Mouse (Mus musculus) v-Abl transformed pro-B cells (cell line): ENCODE results near the gene Nupl1.

Experiments
- in situ Hi-C, 2 experiments: fragments of 400-800 bp; cut with MboI; formaldehyde crosslinking; loops; one replicate each; pipeline ENCODE4 v1.15.1; 2025; ENCODE audit not compliant: unreplicated experiment in 2 of 2

The Nupl1 gene

GRCm38 (mm10) chr14:60251281-60252003 is at the start of gene Nupl1, which contains the start of gene Gm49336:
TSS of gene Nupl1 (minus strand) at chr14:60251431.
TSS of gene Gm49336 (minus strand) at chr14:60251507.
- in situ Hi-C loops: loop anchor here (25.0 kb wide), 4 partner anchors 436 to 911 kb away; partner anchors contain the start of genes Cab39l (in 2 of the 2) and Setdb2 (in 2 of the 2)

- in situ Hi-C loops: no loop called here
Measured at GRCm38 (mm10) chr14:60301024-60301423, 49.8 kb upstream of the Nupl1 start.

- in situ Hi-C loops: no loop called here
Measured at GRCm38 (mm10) chr14:60300224-60300991, 49.2 kb upstream of the Nupl1 start.

GRCm38 (mm10) chr14:60295531-60295930 is 44.3 kb upstream of the Nupl1 start:
- in situ Hi-C loops: no loop called here

- in situ Hi-C loops: no loop called here
Measured at GRCm38 (mm10) chr14:60290363-60290762, 39.1 kb upstream of the Nupl1 start.

GRCm38 (mm10) chr14:60286194-60286863 is 35.1 kb upstream of the Nupl1 start:
- in situ Hi-C loops: no loop called here

GRCm38 (mm10) chr14:60275301-60276276 is 24.4 kb upstream of the Nupl1 start:
- in situ Hi-C loops: no loop called here

GRCm38 (mm10) chr14:60273346-60273745 is 22.1 kb upstream of the Nupl1 start:
- in situ Hi-C loops: loop anchor here (25.0 kb wide), 4 partner anchors 414 to 889 kb away; partner anchors contain the start of genes Cab39l (in 2 of the 2) and Setdb2 (in 2 of the 2)

GRCm38 (mm10) chr14:60269333-60269732 is 18.1 kb upstream of the Nupl1 start:
- in situ Hi-C loops: loop anchor here (25.0 kb wide), 4 partner anchors 418 to 893 kb away; partner anchors contain the start of genes Cab39l (in 2 of the 2) and Setdb2 (in 2 of the 2)

- in situ Hi-C loops: loop anchor here (25.0 kb wide), 4 partner anchors 422 to 897 kb away; partner anchors contain the start of genes Cab39l (in 2 of the 2) and Setdb2 (in 2 of the 2)
Measured at GRCm38 (mm10) chr14:60264990-60265876, 14.0 kb upstream of the Nupl1 start, which contains the start of gene Mtmr6. TSS of gene Mtmr6 (plus strand) at chr14:60265228.

- in situ Hi-C loops: loop anchor here (25.0 kb wide), 4 partner anchors 425 to 900 kb away; partner anchors contain the start of genes Cab39l (in 2 of the 2) and Setdb2 (in 2 of the 2)
Measured at GRCm38 (mm10) chr14:60262316-60262715, 11.1 kb upstream of the Nupl1 start.

- in situ Hi-C loops: loop anchor here (25.0 kb wide), 4 partner anchors 429 to 904 kb away; partner anchors contain the start of genes Cab39l (in 2 of the 2) and Setdb2 (in 2 of the 2)
Measured at GRCm38 (mm10) chr14:60257851-60258250, 6.6 kb upstream of the Nupl1 start.

- in situ Hi-C loops: loop anchor here (25.0 kb wide), 4 partner anchors 430 to 905 kb away; partner anchors contain the start of genes Cab39l (in 2 of the 2) and Setdb2 (in 2 of the 2)
Measured at GRCm38 (mm10) chr14:60257101-60257500, 5.9 kb upstream of the Nupl1 start.

- in situ Hi-C loops: loop anchor here (25.0 kb wide), 4 partner anchors 431 to 906 kb away; partner anchors contain the start of genes Cab39l (in 2 of the 2) and Setdb2 (in 2 of the 2)
Measured at GRCm38 (mm10) chr14:60256356-60256755, 5.1 kb upstream of the Nupl1 start.

- in situ Hi-C loops: loop anchor here (25.0 kb wide), 4 partner anchors 433 to 908 kb away; partner anchors contain the start of genes Cab39l (in 2 of the 2) and Setdb2 (in 2 of the 2)
Measured at GRCm38 (mm10) chr14:60254774-60255173, 3.5 kb upstream of the Nupl1 start.

- in situ Hi-C loops: loop anchor here (25.0 kb wide), 4 partner anchors 434 to 909 kb away; partner anchors contain the start of genes Cab39l (in 2 of the 2) and Setdb2 (in 2 of the 2)
Measured at GRCm38 (mm10) chr14:60253466-60253865, 2.2 kb upstream of the Nupl1 start.
